Mouse (Mus musculus) lung, adult 2 months (tissue): ENCODE measurements around the gene B3gnt9.

Experiments
- CTCF ChIP-seq: fragments of 200-500 bp; IDR thresholded peaks from 2 replicates; pipeline ENCODE4 v1.5.1; 2011; ENCODE audit warnings: mild to moderate bottlenecking, low read length, control low read depth; ENCODE audit not compliant: insufficient read depth
- POLR2A ChIP-seq: fragments of 200-500 bp; IDR thresholded peaks from 2 replicates; pipeline ENCODE4 v1.6.1; 2011; ENCODE audit warnings: low read depth, mild to moderate bottlenecking, control low read depth, low read length, borderline replicate concordance; ENCODE audit errors: extremely low read depth

DNA sequence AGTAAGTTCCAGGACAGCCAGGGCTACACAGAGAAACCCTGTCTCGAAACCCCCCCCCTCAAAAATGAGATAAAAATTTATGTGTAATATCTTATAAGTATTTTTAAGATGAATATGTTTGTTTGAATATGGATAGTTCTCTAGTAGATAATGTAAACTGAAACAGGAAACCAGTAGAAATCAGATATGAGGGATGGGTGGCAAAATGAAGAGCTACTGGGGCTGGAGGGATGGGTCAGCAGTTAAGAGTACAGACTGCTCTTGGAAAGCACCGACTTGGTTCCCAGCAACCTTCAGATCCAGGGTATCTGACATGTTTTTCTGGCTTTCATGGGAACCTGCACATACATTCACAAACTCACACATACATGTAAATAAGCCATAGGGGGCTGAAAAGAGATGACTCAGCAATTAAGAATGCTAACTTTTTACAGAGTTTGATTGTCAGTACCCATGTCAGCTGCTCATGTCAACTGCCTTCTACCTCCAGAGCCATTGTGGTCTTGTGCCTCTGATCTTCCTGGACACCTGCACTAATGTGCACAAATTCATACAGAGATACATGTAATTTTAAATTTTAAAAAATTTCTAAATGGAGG, 47.2 kb downstream of the B3gnt9 start:
- no peak for TF ChIP-seq CTCF
- TF ChIP-seq POLR2A, result no peak
